Mouse (Mus musculus) urinary bladder, adult 18-20 months (tissue): ENCODE measurements around the gene Cacng7.

Source experiments
- DNase-seq, 2 experiments: peaks; one replicate each; pipeline ENCODE4 v3.0.0; 2022; ENCODE audit warnings: low spot score in 2 of 2, mixed read lengths in 2 of 2

Cacng7 gene

GRCm38 (mm10) chr7:3302556-3303275 lies 30.0 kb upstream of the Cacng7 start:
- no peak for DNase-seq

GRCm38 (mm10) chr7:3303276-3303781 lies 29.4 kb upstream of the Cacng7 start:
- no peak for DNase-seq

- no peak for DNase-seq
Measured at GRCm38 (mm10) chr7:3303789-3304188, 29.0 kb upstream of the Cacng7 start.

GRCm38 (mm10) chr7:3304298-3304697 lies 28.5 kb upstream of the Cacng7 start:
- no peak for DNase-seq

- no peak for DNase-seq
Measured at GRCm38 (mm10) chr7:3306400-3306799, 26.4 kb upstream of the Cacng7 start.

- DNase-seq: no peak
Measured at GRCm38 (mm10) chr7:3308646-3309045, 24.1 kb upstream of the Cacng7 start.

- no peak for DNase-seq
Measured at GRCm38 (mm10) chr7:3310233-3310632, 22.5 kb upstream of the Cacng7 start.

- no peak for DNase-seq
Measured at GRCm38 (mm10) chr7:3313571-3313970, 19.2 kb upstream of the Cacng7 start.

GRCm38 (mm10) chr7:3314121-3314520 lies 18.6 kb upstream of the Cacng7 start:
- no peak for DNase-seq

- DNase-seq: no peak
Measured at GRCm38 (mm10) chr7:3317704-3318103, 15.1 kb upstream of the Cacng7 start.

GRCm38 (mm10) chr7:3320856-3321255 lies 11.9 kb upstream of the Cacng7 start:
- DNase-seq: no peak

- no peak for DNase-seq
Measured at GRCm38 (mm10) chr7:3323826-3324225, 8.9 kb upstream of the Cacng7 start.

GRCm38 (mm10) chr7:3327961-3328360 lies 4.8 kb upstream of the Cacng7 start:
- DNase-seq: no peak

- DNase-seq: peak; percentile 48 to 58
Measured at GRCm38 (mm10) chr7:3329776-3330546, 2.8 kb upstream of the Cacng7 start.

- DNase-seq: no peak
Measured at GRCm38 (mm10) chr7:3331171-3331570, 1.6 kb upstream of the Cacng7 start.

- DNase-seq: peak in 1 of 2 experiments; percentile 13
Measured at GRCm38 (mm10) chr7:3331581-3332223, 1.1 kb upstream of the Cacng7 start.

GRCm38 (mm10) chr7:3332224-3332615 lies 535 bp upstream of the Cacng7 start:
- no peak for DNase-seq

GRCm38 (mm10) chr7:3333542-3333941 lies 787 bp downstream of the Cacng7 start:
- DNase-seq: no peak

GRCm38 (mm10) chr7:3336412-3336811 lies 3.7 kb downstream of the Cacng7 start:
- DNase-seq: no peak

- DNase-seq: no peak
Measured at GRCm38 (mm10) chr7:3338286-3338935, 5.7 kb downstream of the Cacng7 start.

- DNase-seq: no peak
Measured at GRCm38 (mm10) chr7:3339010-3339409, 6.3 kb downstream of the Cacng7 start.

- no peak for DNase-seq
Measured at GRCm38 (mm10) chr7:3343861-3344260, 11.1 kb downstream of the Cacng7 start.
